Mouse (Mus musculus) heart, adult 2 months (tissue): ENCODE measurements at regions not wholly inside any gene's neighbourhood (a gene's known extent, or its start where the extent isn't known, plus 50 kb on each side); places are given as distances from the start of the nearest gene placed in this dataset.

Experiments
- CTCF ChIP-seq: fragments of 200-600 bp; IDR thresholded peaks from 2 replicates; pipeline ENCODE4 v1.8.1; 2022; ENCODE audit warnings: antibody characterized with exemption, mild to moderate bottlenecking, moderate library complexity
- EP300 ChIP-seq: fragments of 200-500 bp; IDR thresholded peaks from 2 replicates; pipeline ENCODE4 v1.6.1; 2011; ENCODE audit warnings: low read depth, low read length, control low read depth; ENCODE audit not compliant: insufficient read depth
- POLR2A ChIP-seq: fragments of 200-500 bp; IDR thresholded peaks from 2 replicates; pipeline ENCODE4 v1.6.1; 2011; ENCODE audit warnings: mild to moderate bottlenecking, low read depth, low read length, control low read depth; ENCODE audit not compliant: insufficient read depth

DNA sequence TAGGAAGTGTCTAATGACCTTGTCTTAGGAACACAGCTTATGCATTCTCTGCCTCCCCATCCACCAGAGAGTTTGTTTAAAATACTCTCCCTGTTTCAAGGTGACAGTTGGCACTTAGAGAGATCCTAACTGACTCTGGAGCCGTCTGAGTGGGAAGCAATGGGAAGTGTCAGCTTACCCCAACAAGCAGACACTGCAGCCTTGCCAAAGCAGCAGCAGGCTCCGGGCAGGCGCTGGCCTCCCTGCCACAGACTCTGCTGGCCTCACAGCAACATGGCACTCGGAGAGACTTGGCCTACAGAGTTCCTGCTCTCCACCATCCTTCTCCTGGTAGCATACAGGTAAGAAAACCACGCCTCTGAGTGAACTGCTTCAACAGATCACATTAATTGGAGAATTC is 179.2 kb downstream of the Clic5 start:
- no peak for TF ChIP-seq CTCF
- no peak for TF ChIP-seq POLR2A
- no peak for TF ChIP-seq EP300
